Mouse (Mus musculus) left cerebral cortex, adult 2 months (tissue): Measurements from ENCODE around the gene Col1a2. TPM values are rescaled to one million over a fixed set of nuclear protein-coding genes. Genes with fewer than 3 reads are reported as not detected.

Experiments used
- DNase-seq, 2 experiments: peaks; one replicate each; pipeline ENCODE4 v3.0.0; 2021 to 2022; ENCODE audit warnings: low spot score in 2 of 2, mixed read lengths in 1 of 2; ENCODE audit errors: extremely low spot score in 1 of 2
- H3K27ac ChIP-seq: fragments of 200-600 bp; 2 replicates; pipeline ENCODE4 v1.8.1; 2022
- H3K4me3 ChIP-seq: fragments of 200-600 bp; 2 replicates; pipeline ENCODE4 v1.8.1; 2022
- CTCF ChIP-seq: fragments of 200-600 bp; IDR thresholded peaks from 2 replicates; pipeline ENCODE4 v1.8.1; 2022; ENCODE audit warnings: antibody characterized with exemption, mild to moderate bottlenecking, moderate library complexity
- intact Hi-C: fragments of 180-260 bp; cut with DNase I; formaldehyde crosslinking; loops from one replicate; pipeline ENCODE4 v1.15.1; 2025
- total RNA-seq, 2 experiments: library from RNA; stranded (reverse); gene quantifications; 2 replicates each; pipeline ENCODE4 v1.2.3; 2021

The Col1a2 gene
- total RNA-seq, 2 experiments from 2014 or later = 20.2 to 21.8 TPM

GRCm38 (mm10) chr6:4493666-4494065, 10.9 kb upstream of the Col1a2 start:
- Histone ChIP-seq H3K4me3 (no peak overlapping the region), H3K27ac (no peak overlapping the region)
- no peak for DNase-seq
- TF ChIP-seq CTCF = no peak
- intact Hi-C loops = no loop called here

GRCm38 (mm10) chr6:4496428-4496827, 8.2 kb upstream of the Col1a2 start:
- no peak overlapping the region for H3K4me3 ChIP-seq
- no peak for TF ChIP-seq CTCF
- no peak for DNase-seq
- H3K27ac ChIP-seq = no peak overlapping the region
- intact Hi-C loops = no loop called here

GRCm38 (mm10) chr6:4503106-4503505, 1.5 kb upstream of the Col1a2 start:
- DNase-seq = no peak
- TF ChIP-seq CTCF = no peak
- intact Hi-C loops = no loop called here
- no peak overlapping the region for H3K4me3 ChIP-seq
- H3K27ac ChIP-seq = no peak overlapping the region

GRCm38 (mm10) chr6:4505158-4505997, 764 bp downstream of the Col1a2 start:
- intact Hi-C loops = loop anchor here (5.0 kb wide), 1 partner anchor 88 kb away; no protein-coding TSS in a partner anchor
- TF ChIP-seq CTCF = no peak
- Histone ChIP-seq H3K27ac (no peak overlapping the region), H3K4me3 (peak overlapping the region; percentile 34)
- no peak for DNase-seq

- no peak overlapping the region for H3K27ac ChIP-seq
- DNase-seq = no peak
- intact Hi-C loops = loop anchor here (5.0 kb wide), 1 partner anchor 89 kb away; no protein-coding TSS in a partner anchor
- no peak overlapping the region; the same call in 1 of the 2 replicates for H3K4me3 ChIP-seq
- peak; percentile 37 for TF ChIP-seq CTCF
These were observed 1.5 kb downstream of the Col1a2 start for GRCm38 (mm10) chr6:4506106-4506505.

- TF ChIP-seq CTCF = no peak
- no peak overlapping the region for H3K4me3 ChIP-seq
- intact Hi-C loops = loop anchor here (5.0 kb wide), 1 partner anchor 89 kb away; no protein-coding TSS in a partner anchor
- no peak overlapping the region for H3K27ac ChIP-seq
- DNase-seq = no peak
These were observed 2.2 kb downstream of the Col1a2 start for GRCm38 (mm10) chr6:4506791-4507190.

- no peak for TF ChIP-seq CTCF
- no peak for DNase-seq
- intact Hi-C loops = loop anchor here (5.0 kb wide), 1 partner anchor 90 kb away; no protein-coding TSS in a partner anchor
- no peak overlapping the region for H3K4me3 ChIP-seq
- no peak overlapping the region for H3K27ac ChIP-seq
These were observed 2.7 kb downstream of the Col1a2 start for GRCm38 (mm10) chr6:4507323-4507722.

- no peak for TF ChIP-seq CTCF
- intact Hi-C loops = loop anchor here (5.0 kb wide), 1 partner anchor 91 kb away; no protein-coding TSS in a partner anchor
- no peak for DNase-seq
- Histone ChIP-seq H3K4me3 (no peak overlapping the region), H3K27ac (no peak overlapping the region)
These were observed 3.7 kb downstream of the Col1a2 start for GRCm38 (mm10) chr6:4508279-4508678.

- no peak for DNase-seq
- intact Hi-C loops = loop anchor here (5.0 kb wide), 1 partner anchor 92 kb away; no protein-coding TSS in a partner anchor
- Histone ChIP-seq H3K27ac (no peak overlapping the region), H3K4me3 (no peak overlapping the region)
- no peak for TF ChIP-seq CTCF
These were observed 4.8 kb downstream of the Col1a2 start for GRCm38 (mm10) chr6:4509395-4509794.

- intact Hi-C loops = no loop called here
- TF ChIP-seq CTCF = no peak
- Histone ChIP-seq H3K4me3 (no peak overlapping the region), H3K27ac (no peak overlapping the region)
- DNase-seq = no peak
These were observed 10.1 kb downstream of the Col1a2 start for GRCm38 (mm10) chr6:4514671-4515070.

- no peak overlapping the region for H3K27ac ChIP-seq
- TF ChIP-seq CTCF = no peak
- no peak overlapping the region for H3K4me3 ChIP-seq
- intact Hi-C loops = no loop called here
- DNase-seq = no peak
These were observed 16.4 kb downstream of the Col1a2 start for GRCm38 (mm10) chr6:4521031-4521430.

- Histone ChIP-seq H3K4me3 (no peak overlapping the region), H3K27ac (no peak overlapping the region)
- intact Hi-C loops = no loop called here
- no peak for TF ChIP-seq CTCF
- DNase-seq = no peak
These were observed 23.8 kb downstream of the Col1a2 start for GRCm38 (mm10) chr6:4528439-4528838.

GRCm38 (mm10) chr6:4530986-4531385, 26.4 kb downstream of the Col1a2 start:
- intact Hi-C loops = no loop called here
- Histone ChIP-seq H3K27ac (no peak overlapping the region), H3K4me3 (no peak overlapping the region)
- no peak for DNase-seq
- TF ChIP-seq CTCF = no peak
